Mouse (Mus musculus) cortical plate, adult 2 months (tissue): ENCODE measurements around the gene Exd1.

Source experiments
- CTCF ChIP-seq: fragments of 200-500 bp; IDR thresholded peaks from 2 replicates; pipeline ENCODE4 v1.5.1; 2011; ENCODE audit warnings: mild to moderate bottlenecking, control low read depth, low read length; ENCODE audit not compliant: insufficient read depth; ENCODE audit errors: extremely low read depth
- POLR2A ChIP-seq: fragments of 200-500 bp; IDR thresholded peaks from 2 replicates; pipeline ENCODE4 v1.6.1; 2011; ENCODE audit warnings: mild to moderate bottlenecking, low read length, control low read depth; ENCODE audit not compliant: insufficient read depth; ENCODE audit errors: extremely low read depth

- TF ChIP-seq CTCF (no peak), POLR2A (no peak)
Observed at GRCm38 (mm10) chr2:119549678-119550077, 2.3 kb upstream of the Exd1 start.
